Mouse (Mus musculus): ENCODE data around the gene Cdc42ep4. TPM values are rescaled to one million over a fixed set of nuclear protein-coding genes. Genes with fewer than 3 reads are reported as not detected.

Cdc42ep4 gene
- total and polyA plus RNA-seq, 2 experiments from 2014 or later, result 60.3 to 88.0 TPM

GRCm38 (mm10) chr11:113749749-113750351, 1.8 kb downstream of the Cdc42ep4 start:
- TF ChIP-seq CTCF (IDR thresholded peaks at IDR 0.05), result no peak
- WGBS, result 3% methylated on average over 9 of the region's 9 CpGs
- H3K9me3 ChIP-seq (ENCODE audit: low read length), result no peaks in the 10 kb centered on the region
- H3K4me3 ChIP-seq (ENCODE audit: low read depth, low read length), result peak overlapping the region; percentile 89
- H3K27me3 ChIP-seq (ENCODE audit: insufficient read depth, low read length), result no peaks in the 10 kb centered on the region
- H3K36me3 ChIP-seq (ENCODE audit: insufficient read depth, low read length), result no peaks in the 10 kb centered on the region
- ATAC-seq (ENCODE audit: low FRiP score) (no peak), DNase-seq (ENCODE audit: low spot score) (peak; percentile 54)
- H3K27ac ChIP-seq (ENCODE audit: low read depth, low read length), result peak overlapping the region; percentile 94
- H3K4me1 ChIP-seq (ENCODE audit: insufficient read depth, low read length), result peaks cover 12% of the 10 kb centered on the region
- H3K9ac ChIP-seq (replicated peaks; ENCODE audit: low read length, poor library complexity, severe bottlenecking), result peak overlapping the region; percentile 93
- H3K4me2 ChIP-seq (ENCODE audit: low read depth, low read length, poor library complexity, severe bottlenecking), result peak overlapping the region; percentile 84

GRCm38 (mm10) chr11:113748797-113749521, 2.7 kb downstream of the Cdc42ep4 start:
- Histone ChIP-seq H3K27ac (ENCODE audit: low read depth, low read length) (peak overlapping the region; percentile 94), H3K4me2 (ENCODE audit: low read depth, low read length, poor library complexity, severe bottlenecking) (peak overlapping the region; percentile 84), H3K27me3 (ENCODE audit: insufficient read depth, low read length) (no peaks in the 10 kb centered on the region), H3K4me1 (ENCODE audit: insufficient read depth, low read length) (peaks cover 12% of the 10 kb centered on the region), H3K36me3 (ENCODE audit: insufficient read depth, low read length) (no peaks in the 10 kb centered on the region), H3K9me3 (ENCODE audit: low read length) (no peaks in the 10 kb centered on the region), H3K9ac (replicated peaks; ENCODE audit: low read length, poor library complexity, severe bottlenecking) (peak overlapping the region; percentile 93; the same call in 1 of the 2 replicates), H3K4me3 (ENCODE audit: low read depth, low read length) (peak overlapping the region; percentile 89)
- WGBS, result 17% methylated on average over 21 of the region's 21 CpGs
- DNase-seq (ENCODE audit: low spot score) (no peak), ATAC-seq (ENCODE audit: low FRiP score) (no peak)
- TF ChIP-seq CTCF (IDR thresholded peaks at IDR 0.05), result no peak

- H3K27ac ChIP-seq (ENCODE audit: low read depth, low read length), result no peak overlapping the region
- ATAC-seq (ENCODE audit: low FRiP score) (no peak), DNase-seq (ENCODE audit: low spot score) (no peak)
- H3K9ac ChIP-seq (replicated peaks; ENCODE audit: low read length, poor library complexity, severe bottlenecking), result no peak overlapping the region
- no peak overlapping the region for H3K4me3 ChIP-seq (ENCODE audit: low read depth, low read length)
- H3K36me3 ChIP-seq (ENCODE audit: insufficient read depth, low read length), result no peaks in the 10 kb centered on the region
- no peaks in the 10 kb centered on the region for H3K27me3 ChIP-seq (ENCODE audit: insufficient read depth, low read length)
- H3K4me1 ChIP-seq (ENCODE audit: insufficient read depth, low read length), result peaks cover 12% of the 10 kb centered on the region
- no peak overlapping the region; the same call in 1 of the 2 replicates for H3K4me2 ChIP-seq (ENCODE audit: low read depth, low read length, poor library complexity, severe bottlenecking)
- no peak for TF ChIP-seq CTCF (IDR thresholded peaks at IDR 0.05)
- no peaks in the 10 kb centered on the region for H3K9me3 ChIP-seq (ENCODE audit: low read length)
- WGBS, result 81% methylated on average over 11 of the region's 11 CpGs
Measured at GRCm38 (mm10) chr11:113747725-113748380, 3.8 kb downstream of the Cdc42ep4 start.

- no peak overlapping the region for H3K4me3 ChIP-seq (ENCODE audit: low read depth, low read length)
- DNase-seq (ENCODE audit: low spot score) (no peak), ATAC-seq (ENCODE audit: low FRiP score) (no peak)
- H3K27ac ChIP-seq (ENCODE audit: low read depth, low read length), result no peak overlapping the region
- no peaks in the 10 kb centered on the region for H3K36me3 ChIP-seq (ENCODE audit: insufficient read depth, low read length)
- TF ChIP-seq CTCF (IDR thresholded peaks at IDR 0.05), result no peak
- H3K27me3 ChIP-seq (ENCODE audit: insufficient read depth, low read length), result no peaks in the 10 kb centered on the region
- H3K4me2 ChIP-seq (ENCODE audit: low read depth, low read length, poor library complexity, severe bottlenecking), result no peak overlapping the region
- no peaks in the 10 kb centered on the region for H3K9me3 ChIP-seq (ENCODE audit: low read length)
- H3K9ac ChIP-seq (replicated peaks; ENCODE audit: low read length, poor library complexity, severe bottlenecking), result no peak overlapping the region
- 75% methylated on average over 16 of the region's 16 CpGs for WGBS
- H3K4me1 ChIP-seq (ENCODE audit: insufficient read depth, low read length), result peaks cover 12% of the 10 kb centered on the region
Measured at GRCm38 (mm10) chr11:113747056-113747455, 4.6 kb downstream of the Cdc42ep4 start.

- DNase-seq (ENCODE audit: low spot score) (no peak), ATAC-seq (ENCODE audit: low FRiP score) (no peak)
- no peaks in the 10 kb centered on the region for H3K36me3 ChIP-seq (ENCODE audit: insufficient read depth, low read length)
- TF ChIP-seq CTCF (IDR thresholded peaks at IDR 0.05), result no peak
- peaks cover 12% of the 10 kb centered on the region for H3K4me1 ChIP-seq (ENCODE audit: insufficient read depth, low read length)
- WGBS, result 79% methylated on average over 4 of the region's 4 CpGs
- no peak overlapping the region for H3K27ac ChIP-seq (ENCODE audit: low read depth, low read length)
- H3K4me2 ChIP-seq (ENCODE audit: low read depth, low read length, poor library complexity, severe bottlenecking), result no peak overlapping the region
- no peaks in the 10 kb centered on the region for H3K9me3 ChIP-seq (ENCODE audit: low read length)
- H3K9ac ChIP-seq (replicated peaks; ENCODE audit: low read length, poor library complexity, severe bottlenecking), result no peak overlapping the region
- H3K4me3 ChIP-seq (ENCODE audit: low read depth, low read length), result no peak overlapping the region
- no peaks in the 10 kb centered on the region for H3K27me3 ChIP-seq (ENCODE audit: insufficient read depth, low read length)
Measured at GRCm38 (mm10) chr11:113745961-113746360, 5.7 kb downstream of the Cdc42ep4 start.

GRCm38 (mm10) chr11:113742998-113743397, 8.7 kb downstream of the Cdc42ep4 start:
- peaks cover 1% of the 10 kb centered on the region; the same call in 1 of the 2 replicates for H3K4me1 ChIP-seq (ENCODE audit: insufficient read depth, low read length)
- H3K9me3 ChIP-seq (ENCODE audit: low read length), result no peaks in the 10 kb centered on the region
- no peak for DNase-seq (ENCODE audit: low spot score)
- 92% methylated on average over 1 of the region's 1 CpGs for WGBS
- TF ChIP-seq CTCF (IDR thresholded peaks at IDR 0.05), result peak; percentile 42
- no peaks in the 10 kb centered on the region for H3K36me3 ChIP-seq (ENCODE audit: insufficient read depth, low read length)
- ATAC-seq (ENCODE audit: low FRiP score), result no peak
- H3K4me2 ChIP-seq (ENCODE audit: low read depth, low read length, poor library complexity, severe bottlenecking), result no peak overlapping the region
- H3K9ac ChIP-seq (replicated peaks; ENCODE audit: low read length, poor library complexity, severe bottlenecking), result no peak overlapping the region
- no peaks in the 10 kb centered on the region for H3K27me3 ChIP-seq (ENCODE audit: insufficient read depth, low read length)
- H3K4me3 ChIP-seq (ENCODE audit: low read depth, low read length), result no peak overlapping the region
- no peak overlapping the region for H3K27ac ChIP-seq (ENCODE audit: low read depth, low read length)
